Comparison of ENCODE assay signal across 8 mouse cellular contexts in genomic region chr13:44634616-44635015, GRCm38 (mm10).
DNase-seq lines count a peak whose midpoint lies in the region; ATAC-seq and TF ChIP-seq lines count a peak whose summit lies in the region.

No protein-coding gene starts in this region.

- H3K9me3 ChIP-seq in kidney, postnatal 0 days (replicated peaks; ENCODE audit: low read length): no peaks in the 10 kb centered on the region
- H3K9me3 ChIP-seq in hindbrain, embryonic 13.5 days: no peaks in the 10 kb centered on the region
- H3K9me3 ChIP-seq in midbrain, embryonic 16.5 days (replicated peaks; ENCODE audit: control insufficient read depth, low read length, poor library complexity, severe bottlenecking): no peaks in the 10 kb centered on the region

- no peak for TF ChIP-seq CTCF in kidney, postnatal 0 days (IDR thresholded peaks at IDR 0.05; ENCODE audit: low read depth)
- TF ChIP-seq CTCF in kidney, adult 2 months (conservative IDR thresholded peaks at IDR 0.05; ENCODE audit: insufficient read depth, insufficient read length, low read depth, low read length): no peak

- H3K27ac ChIP-seq in kidney, postnatal 0 days: no peak overlapping the region
- H3K27ac ChIP-seq in kidney, adult 2 months (ENCODE audit: insufficient read depth, low read depth, low read length): no peak overlapping the region
- no peak overlapping the region for H3K27ac ChIP-seq in hindbrain, embryonic 13.5 days
- no peak overlapping the region for H3K27ac ChIP-seq in midbrain, embryonic 16.5 days (ENCODE audit: low read length)

- no peaks in the 10 kb centered on the region for H3K27me3 ChIP-seq in kidney, postnatal 0 days (ENCODE audit: insufficient read depth, low read length)
- H3K27me3 ChIP-seq in kidney, adult 2 months (replicated peaks; ENCODE audit: control insufficient read depth, insufficient read depth, low read length): no peaks in the 10 kb centered on the region
- 0 out of 2 replicates have a peak, but pooled peaks cover 5% of the 10 kb centered on the region for H3K27me3 ChIP-seq in hindbrain, embryonic 13.5 days
- peaks cover 2% of the 10 kb centered on the region; the same call in 1 of the 2 replicates for H3K27me3 ChIP-seq in midbrain, embryonic 16.5 days (ENCODE audit: control insufficient read depth, insufficient read depth, low read depth, low read length)

- WGBS in kidney, postnatal 0 days: 12% methylated on average over 11 of the region's 11 CpGs
- 48% methylated on average over 11 of the region's 11 CpGs for WGBS in kidney, adult 2 months
- WGBS in hindbrain, embryonic 13.5 days: 6% methylated on average over 11 of the region's 11 CpGs
- WGBS in midbrain, embryonic 16.5 days: 15% methylated on average over 11 of the region's 11 CpGs

- H3K4me3 ChIP-seq in kidney, postnatal 0 days (replicated peaks; ENCODE audit: low read depth, low read length): no peak overlapping the region
- no peak overlapping the region for H3K4me3 ChIP-seq in kidney, adult 2 months (ENCODE audit: insufficient read depth, low read depth, low read length)
- H3K4me3 ChIP-seq in hindbrain, embryonic 13.5 days: no peak overlapping the region
- H3K4me3 ChIP-seq in midbrain, embryonic 16.5 days (ENCODE audit: low read depth, low read length): no peak overlapping the region

- TF ChIP-seq POLR2A in kidney, adult 2 months (IDR thresholded peaks at IDR 0.05; ENCODE audit: low read depth, low read length): no peak

- peak; percentile 50 for DNase-seq in kidney, postnatal 0 days (ENCODE audit: low spot score)
- no peak for DNase-seq in kidney, adult 2 months
- peak; percentile 47 for DNase-seq in embryo, embryonic 10 days (ENCODE audit: low spot score)
- DNase-seq in adrenal gland, postnatal 4 days (ENCODE audit: low spot score in 2 of 2): no peak
- DNase-seq in cerebellum, postnatal 25 days: no peak
- no peak for DNase-seq in gastrocnemius, postnatal 36 days

- no peak for ATAC-seq in kidney, postnatal 0 days (replicated peaks; ENCODE audit: low FRiP score, low read depth)
- ATAC-seq in hindbrain, embryonic 13.5 days (ENCODE audit: low FRiP score): no peak
- ATAC-seq in midbrain, embryonic 16.5 days: no peak

- no peak overlapping the region for H3K9ac ChIP-seq in kidney, postnatal 0 days (ENCODE audit: low read depth, low read length)
- H3K9ac ChIP-seq in hindbrain, embryonic 13.5 days: peak overlapping the region; percentile 46; the same call in 1 of the 2 replicates
- no peak overlapping the region for H3K9ac ChIP-seq in midbrain, embryonic 16.5 days (ENCODE audit: low read depth, low read length)

- H3K4me1 ChIP-seq in kidney, postnatal 0 days (replicated peaks; ENCODE audit: insufficient read depth, low read length): 0 out of 2 replicates have a peak, but pooled peaks cover 3% of the 10 kb centered on the region
- peaks cover 2% of the 10 kb centered on the region; the same call in 1 of the 2 replicates for H3K4me1 ChIP-seq in kidney, adult 2 months (ENCODE audit: control insufficient read depth, insufficient read depth, low read length)
- H3K4me1 ChIP-seq in hindbrain, embryonic 13.5 days (replicated peaks): peaks cover 22% of the 10 kb centered on the region
- H3K4me1 ChIP-seq in midbrain, embryonic 16.5 days (ENCODE audit: control insufficient read depth, insufficient read depth, low read length): peaks cover 15% of the 10 kb centered on the region

- intact Hi-C loops in gastrocnemius, postnatal 36 days (cut with DNase I): no loop called here

- peak overlapping the region; percentile 33 for H3K4me2 ChIP-seq in kidney, postnatal 0 days (ENCODE audit: low read length)
- H3K4me2 ChIP-seq in hindbrain, embryonic 13.5 days: peak overlapping the region; percentile 46
- H3K4me2 ChIP-seq in midbrain, embryonic 16.5 days (ENCODE audit: low read length): peak overlapping the region; percentile 42

- no peaks in the 10 kb centered on the region for H3K36me3 ChIP-seq in kidney, postnatal 0 days (ENCODE audit: insufficient read depth, low read length)
- H3K36me3 ChIP-seq in kidney, adult 2 months (ENCODE audit: control insufficient read depth, insufficient read depth, low read length): no peaks in the 10 kb centered on the region
- H3K36me3 ChIP-seq in hindbrain, embryonic 13.5 days: no peaks in the 10 kb centered on the region
- H3K36me3 ChIP-seq in midbrain, embryonic 16.5 days (ENCODE audit: control insufficient read depth, insufficient read depth, low read length): no peaks in the 10 kb centered on the region

Comparison
In these comparisons a context has a peak if more than half of its experiments do, and no peak if none do; other contexts are left out.
1. DNase-seq: peak in kidney, postnatal 0 days (single experiment) and embryo, embryonic 10 days (single experiment); none in kidney, adult 2 months (single experiment), adrenal gland, postnatal 4 days (0 of 2), cerebellum, postnatal 25 days (0 of 2) and gastrocnemius, postnatal 36 days (0 of 2).
2. Peak in every context shown above with its lines, with median percentiles within 50 percentile points of each other: H3K4me2 ChIP-seq.